Mouse (Mus musculus): Measurements from ENCODE around the gene Pot1b. TPM values are rescaled to one million over a fixed set of nuclear protein-coding genes. Genes with fewer than 3 reads are reported as not detected.

Pot1b gene
- 9.8 and 12.2 TPM in 2 replicates for polyA plus RNA-seq (2016; fragmentation: Nextera tagmentation; extraction: Ambion mirVana)

DNA sequence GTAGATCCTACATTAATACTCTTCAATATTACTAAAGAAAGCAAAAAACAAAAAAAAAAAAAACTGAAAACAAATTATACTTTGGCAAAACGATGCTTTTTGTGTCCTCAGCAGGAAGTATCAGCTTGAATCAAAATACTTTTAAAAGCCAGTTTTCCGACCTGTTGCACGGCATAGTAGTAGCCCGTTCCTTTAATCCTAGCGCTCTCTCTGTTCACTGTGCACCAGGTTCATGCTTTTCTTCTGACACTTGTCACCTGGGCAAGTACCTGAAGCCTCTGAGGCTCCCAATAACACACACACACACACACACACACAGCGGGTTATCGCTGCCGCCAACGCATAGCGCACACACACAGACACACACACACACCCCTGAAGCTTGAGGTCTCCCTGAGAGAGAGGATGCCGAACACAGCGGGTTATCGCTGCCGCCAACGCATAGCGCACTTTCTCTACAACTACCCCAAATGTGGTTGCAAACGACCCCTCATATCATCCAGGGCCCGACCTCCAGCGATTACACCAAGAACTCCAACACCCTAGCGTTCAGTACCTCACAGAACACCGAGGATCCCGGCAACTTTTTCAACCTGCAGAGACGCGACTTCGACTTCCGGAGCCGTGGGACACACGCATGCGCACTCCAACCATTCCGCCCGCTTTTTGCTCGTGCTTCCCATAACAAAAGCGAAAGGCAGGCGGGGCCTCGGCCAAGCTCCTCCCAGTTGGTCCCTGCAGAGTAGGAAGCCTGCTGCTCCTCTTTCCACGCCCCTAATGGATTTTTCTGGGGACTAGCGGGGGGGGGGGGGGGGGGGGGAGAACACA is at the start of gene Pot1b:
Pot1b (minus strand) TSS at position 645 of the 828 bp plus-strand sequence.
- Histone ChIP-seq H3K36me3 (peaks cover 18% of the 10 kb centered on the region), H3K9me3 (no peaks in the 10 kb centered on the region), H3K4me3 (peak within 1 kb of the TSS; percentile 66), H3K27me3 (ENCODE audit: insufficient read depth, poor library complexity, severe bottlenecking) (no peaks in the 10 kb centered on the region), H3K27ac (peak within 1 kb of the TSS; percentile 89), H3K4me1 (replicated peaks) (0 out of 2 replicates have a peak, but pooled peaks cover 7% of the 10 kb centered on the region)
- under 1% methylated on average over 37 of the region's 37 CpGs for WGBS
- DNase-seq (ENCODE audit: low spot score): peak; percentile 99

DNA sequence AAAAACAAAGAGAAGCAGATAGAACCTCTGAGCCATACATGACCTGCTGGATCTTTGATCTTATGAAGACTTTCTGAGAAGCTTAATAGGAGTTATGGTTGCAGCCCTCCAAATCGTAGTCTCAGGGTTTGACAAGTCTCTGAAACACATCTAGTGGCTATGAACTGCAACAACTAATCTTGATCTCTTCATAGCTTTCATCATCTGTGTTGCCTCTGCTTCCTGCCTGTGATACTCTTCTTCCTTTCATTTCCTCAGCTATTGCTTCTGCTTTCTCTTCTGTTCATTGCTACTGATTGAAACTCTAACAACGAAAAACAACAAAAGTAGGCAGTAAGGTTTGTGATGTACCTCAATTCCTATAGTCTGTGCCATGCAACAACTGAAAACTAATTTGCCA is 38.7 kb upstream of the Pot1b start:
- Histone ChIP-seq H3K27ac (no peak overlapping the region), H3K27me3 (ENCODE audit: insufficient read depth, poor library complexity, severe bottlenecking) (no peaks in the 10 kb centered on the region), H3K36me3 (no peaks in the 10 kb centered on the region), H3K9me3 (no peaks in the 10 kb centered on the region), H3K4me1 (replicated peaks) (no peaks in the 10 kb centered on the region), H3K4me3 (no peak overlapping the region)
- 88% methylated on average over 2 of the region's 2 CpGs for WGBS
- no peak for DNase-seq (ENCODE audit: low spot score)

DNA sequence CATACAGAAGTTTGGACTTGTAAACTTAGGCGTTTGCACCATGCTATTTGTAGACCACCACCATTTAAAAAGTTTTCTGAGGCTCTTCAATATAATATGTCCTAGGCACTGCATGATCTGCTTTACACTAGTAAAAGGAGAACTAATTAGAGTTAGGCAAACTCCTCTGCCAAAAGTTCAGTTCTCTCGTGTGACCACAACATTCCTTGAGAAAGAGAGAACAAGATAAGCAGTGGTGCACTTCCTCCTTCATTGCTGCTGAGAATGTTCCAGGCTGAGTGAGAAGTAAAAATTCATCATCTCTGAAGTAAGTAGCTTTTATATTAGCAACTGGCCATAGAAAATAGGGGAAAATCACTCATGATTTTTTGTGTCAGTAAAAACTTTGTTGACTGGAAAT is 37.4 kb upstream of the Pot1b start, which contains the start of gene Adgre4:
Adgre4 (plus strand) TSS at position 199 of the 400 bp plus-strand sequence.
- WGBS: 75% methylated on average over 2 of the region's 2 CpGs

DNA sequence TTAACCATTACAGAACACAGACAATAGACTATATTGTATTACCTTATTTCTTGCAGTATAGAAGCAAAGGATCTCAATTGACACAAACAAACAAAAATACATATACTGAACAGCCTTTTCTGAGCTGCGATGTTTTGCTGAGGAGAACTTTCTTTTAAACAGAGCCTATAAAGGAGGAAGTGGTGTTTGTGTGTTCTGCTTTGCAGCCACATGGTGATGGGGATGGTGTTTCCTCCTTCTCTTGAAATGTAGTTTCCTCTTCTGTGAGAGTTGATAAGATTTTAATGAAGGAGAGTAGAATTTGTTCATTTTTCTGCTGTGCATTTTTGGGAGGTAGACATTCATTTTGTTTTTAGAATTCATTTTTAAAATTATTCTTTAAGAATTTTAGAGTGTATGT is 24.2 kb upstream of the Pot1b start:
- Histone ChIP-seq H3K4me1 (replicated peaks) (no peaks in the 10 kb centered on the region), H3K4me3 (no peak overlapping the region), H3K27me3 (ENCODE audit: insufficient read depth, poor library complexity, severe bottlenecking) (no peaks in the 10 kb centered on the region), H3K9me3 (no peaks in the 10 kb centered on the region), H3K27ac (no peak overlapping the region), H3K36me3 (no peaks in the 10 kb centered on the region)
- no peak for DNase-seq (ENCODE audit: low spot score)
- 83% methylated on average over 1 of the region's 1 CpGs for WGBS

More for the DNA sequence above, 37.4 kb upstream of the Pot1b start, which contains the start of gene Adgre4:
- Histone ChIP-seq H3K4me3 (no peak within 1 kb of the TSS), H3K36me3 (no peaks in the 10 kb centered on the region), H3K27me3 (ENCODE audit: insufficient read depth, poor library complexity, severe bottlenecking) (no peaks in the 10 kb centered on the region), H3K4me1 (replicated peaks) (no peaks in the 10 kb centered on the region), H3K9me3 (no peaks in the 10 kb centered on the region), H3K27ac (no peak within 1 kb of the TSS)
- no peak for DNase-seq (ENCODE audit: low spot score)

DNA sequence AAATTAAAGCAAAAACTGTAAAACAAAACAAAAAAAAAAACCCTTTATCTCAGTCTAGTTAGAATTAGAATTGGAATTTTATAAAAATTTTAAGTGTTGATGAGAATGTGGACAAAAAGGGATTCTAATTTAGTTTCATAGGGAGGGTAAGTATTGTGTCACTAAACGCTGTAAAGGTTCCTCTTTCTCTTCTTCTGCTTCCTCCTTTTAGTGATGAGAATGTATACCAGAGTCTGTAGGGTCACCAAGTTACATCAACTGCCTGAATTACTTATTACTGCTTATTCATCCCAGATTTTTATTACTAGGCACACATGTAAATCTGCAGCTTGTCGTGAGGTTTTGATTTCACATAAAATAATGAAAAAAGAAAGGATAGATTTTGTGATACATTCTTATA is 13.8 kb upstream of the Pot1b start:
- H3K36me3 ChIP-seq: no peaks in the 10 kb centered on the region
- H3K9me3 ChIP-seq: no peaks in the 10 kb centered on the region
- no peaks in the 10 kb centered on the region for H3K27me3 ChIP-seq (ENCODE audit: insufficient read depth, poor library complexity, severe bottlenecking)
- no peak overlapping the region for H3K4me3 ChIP-seq
- no peak for DNase-seq (ENCODE audit: low spot score)
- no peaks in the 10 kb centered on the region for H3K4me1 ChIP-seq (replicated peaks)
- H3K27ac ChIP-seq: no peak overlapping the region
- WGBS: 80% methylated on average over 2 of the region's 2 CpGs

DNA sequence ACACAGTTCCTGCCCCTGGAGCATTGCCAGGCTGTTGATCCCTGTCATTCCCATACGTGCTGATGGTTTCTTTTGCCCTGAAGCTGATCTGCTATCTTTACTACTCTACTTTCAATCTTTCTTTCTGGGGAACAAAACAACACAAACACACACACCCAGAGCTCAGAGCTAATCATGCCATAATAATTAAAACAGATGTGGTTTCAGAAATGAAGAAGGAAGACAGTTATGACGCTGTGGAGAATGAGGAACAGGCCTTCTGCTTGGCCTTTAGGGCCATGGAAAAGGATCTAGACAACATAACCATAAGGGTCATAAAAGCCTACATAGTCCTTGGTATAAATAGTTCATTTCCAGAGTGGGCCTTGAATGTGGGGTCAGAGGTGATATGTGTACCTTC is 9.8 kb upstream of the Pot1b start:
- Histone ChIP-seq H3K27me3 (ENCODE audit: insufficient read depth, poor library complexity, severe bottlenecking) (no peaks in the 10 kb centered on the region), H3K36me3 (no peaks in the 10 kb centered on the region), H3K4me1 (replicated peaks) (no peaks in the 10 kb centered on the region), H3K27ac (no peak overlapping the region), H3K4me3 (no peak overlapping the region), H3K9me3 (no peaks in the 10 kb centered on the region)
- no peak for DNase-seq (ENCODE audit: low spot score)
- WGBS: 78% methylated on average over 2 of the region's 2 CpGs

DNA sequence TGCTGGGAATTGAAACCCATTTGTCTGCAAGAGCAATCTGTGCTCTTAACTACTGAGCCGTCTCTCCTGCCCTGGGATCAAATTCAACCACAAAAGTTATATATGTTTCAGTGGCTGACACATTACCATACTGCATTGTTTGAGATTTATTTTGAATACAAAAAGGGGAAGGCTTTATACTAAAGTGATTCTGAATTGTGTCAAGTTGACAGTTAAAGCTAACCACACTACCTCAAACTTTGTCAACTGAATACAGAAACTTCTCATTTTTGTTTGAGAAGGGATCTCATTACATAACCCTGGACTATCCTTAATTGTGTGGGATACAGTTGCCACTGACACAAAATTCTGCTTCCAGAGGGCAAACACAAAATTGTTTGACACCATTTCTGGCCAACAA is 8.8 kb upstream of the Pot1b start:
- Histone ChIP-seq H3K27me3 (ENCODE audit: insufficient read depth, poor library complexity, severe bottlenecking) (no peaks in the 10 kb centered on the region), H3K9me3 (no peaks in the 10 kb centered on the region), H3K4me1 (replicated peaks) (no peaks in the 10 kb centered on the region), H3K27ac (no peak overlapping the region), H3K36me3 (no peaks in the 10 kb centered on the region), H3K4me3 (no peak overlapping the region)
- no peak for DNase-seq (ENCODE audit: low spot score)
- 79% methylated on average over 1 of the region's 1 CpGs for WGBS

DNA sequence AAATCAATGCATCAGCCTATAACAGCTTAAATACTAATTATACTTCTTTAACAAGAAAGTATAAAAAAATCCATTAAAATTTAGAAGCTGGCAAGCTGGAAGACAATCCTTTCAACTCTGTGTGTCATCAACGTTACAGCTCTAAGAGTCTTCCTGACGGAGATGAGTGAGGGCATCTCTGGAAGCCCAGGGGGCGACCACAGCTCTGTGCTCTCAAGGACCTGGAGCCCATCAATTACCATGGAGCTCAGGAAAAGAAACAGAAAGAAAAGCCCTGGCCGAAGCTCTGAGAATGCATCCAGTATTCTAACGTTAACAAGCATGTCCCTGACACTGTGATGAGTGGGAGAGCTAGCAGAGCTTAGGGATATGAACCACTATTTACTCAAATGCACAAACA is 9.6 kb downstream of the Pot1b start:
- Histone ChIP-seq H3K4me3 (no peak overlapping the region), H3K4me1 (replicated peaks) (no peaks in the 10 kb centered on the region), H3K36me3 (peaks cover 44% of the 10 kb centered on the region), H3K27ac (no peak overlapping the region), H3K27me3 (ENCODE audit: insufficient read depth, poor library complexity, severe bottlenecking) (no peaks in the 10 kb centered on the region), H3K9me3 (no peaks in the 10 kb centered on the region)
- WGBS: 72% methylated on average over 5 of the region's 5 CpGs
- no peak for DNase-seq (ENCODE audit: low spot score)

DNA sequence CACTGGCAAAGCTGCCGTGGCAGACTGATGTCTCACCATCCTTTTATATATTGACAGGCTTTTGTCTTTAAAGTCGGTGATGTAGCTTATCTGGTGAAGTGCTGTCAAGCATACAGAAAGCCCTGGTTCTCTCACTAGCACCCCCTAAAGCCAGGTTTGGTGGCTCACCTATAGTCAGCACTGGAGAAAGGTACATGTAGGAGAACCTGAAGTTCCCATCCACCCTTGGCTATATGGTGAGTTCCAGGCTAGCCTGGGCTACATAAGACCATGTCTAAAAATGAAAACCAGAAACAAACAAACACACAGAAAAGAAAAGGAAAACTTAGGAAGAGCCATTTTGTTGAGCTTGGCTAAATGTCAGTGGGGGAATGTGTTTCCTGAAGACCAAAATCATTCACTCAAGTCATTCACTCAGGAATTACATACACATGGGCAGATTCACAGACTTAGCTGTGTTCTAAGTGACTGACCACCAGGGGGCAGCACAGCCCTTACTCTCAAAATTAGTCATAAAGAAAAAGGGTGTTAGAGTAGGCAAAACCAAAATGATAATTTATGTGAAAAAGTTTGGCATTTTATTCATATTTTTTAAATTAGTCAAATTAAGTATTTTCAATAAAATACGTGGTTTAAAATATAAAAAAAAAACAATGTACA is 10.1 kb downstream of the Pot1b start:
- Histone ChIP-seq H3K27me3 (ENCODE audit: insufficient read depth, poor library complexity, severe bottlenecking) (no peaks in the 10 kb centered on the region), H3K36me3 (peaks cover 50% of the 10 kb centered on the region), H3K4me1 (replicated peaks) (no peaks in the 10 kb centered on the region), H3K27ac (no peak overlapping the region), H3K9me3 (no peaks in the 10 kb centered on the region), H3K4me3 (no peak overlapping the region)
- 68% methylated on average over 3 of the region's 3 CpGs for WGBS
- peak; percentile 75 for DNase-seq (ENCODE audit: low spot score)

DNA sequence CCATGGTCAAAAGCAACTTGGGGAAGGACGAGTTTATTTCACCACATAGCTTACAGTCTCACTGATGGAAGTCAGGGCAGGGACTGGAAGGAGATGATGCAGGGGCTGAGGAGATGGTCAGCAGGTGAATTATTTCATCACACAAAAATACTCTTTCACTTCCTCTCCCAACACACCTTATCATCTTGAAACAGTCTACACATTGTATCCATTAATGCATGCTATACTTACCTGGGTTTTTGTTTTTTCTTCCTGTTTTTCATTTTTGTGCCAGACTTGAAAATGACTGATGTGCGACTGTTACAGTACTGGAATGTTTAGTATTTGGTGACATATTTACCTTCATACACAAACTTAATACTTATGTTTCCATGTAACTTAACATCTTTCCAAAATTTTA is 13.0 kb downstream of the Pot1b start:
- DNase-seq (ENCODE audit: low spot score): no peak
- Histone ChIP-seq H3K4me3 (no peak overlapping the region), H3K27me3 (ENCODE audit: insufficient read depth, poor library complexity, severe bottlenecking) (no peaks in the 10 kb centered on the region), H3K9me3 (no peaks in the 10 kb centered on the region), H3K27ac (no peak overlapping the region), H3K4me1 (replicated peaks) (no peaks in the 10 kb centered on the region), H3K36me3 (peaks cover 65% of the 10 kb centered on the region)
- 83% methylated on average over 2 of the region's 2 CpGs for WGBS

DNA sequence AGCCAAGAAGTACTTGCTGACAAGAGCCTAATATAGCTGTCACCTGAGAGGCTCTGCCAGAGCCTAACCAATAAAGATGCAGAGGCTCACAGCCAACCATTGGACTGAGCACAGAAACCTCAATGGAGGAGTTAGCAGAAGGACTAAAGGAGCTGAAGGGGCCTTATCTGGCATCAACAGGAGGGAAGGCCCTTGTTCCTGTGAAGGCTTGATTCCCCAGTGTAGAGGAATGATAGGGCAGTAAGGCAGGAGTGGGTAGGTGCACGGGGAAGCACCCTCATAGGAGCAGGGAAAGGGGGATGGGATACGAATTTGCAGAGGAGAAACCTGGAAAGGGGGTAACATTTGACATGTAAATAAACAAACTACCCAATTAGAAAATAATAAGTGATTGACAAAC is 51.3 kb downstream of the Pot1b start:
- Histone ChIP-seq H3K27ac (no peak overlapping the region), H3K4me1 (replicated peaks) (no peaks in the 10 kb centered on the region), H3K9me3 (no peaks in the 10 kb centered on the region), H3K27me3 (ENCODE audit: insufficient read depth, poor library complexity, severe bottlenecking) (no peaks in the 10 kb centered on the region), H3K4me3 (no peak overlapping the region), H3K36me3 (peaks cover 58% of the 10 kb centered on the region)
- no peak for DNase-seq (ENCODE audit: low spot score)
- 95% methylated on average over 2 of the region's 2 CpGs for WGBS

DNA sequence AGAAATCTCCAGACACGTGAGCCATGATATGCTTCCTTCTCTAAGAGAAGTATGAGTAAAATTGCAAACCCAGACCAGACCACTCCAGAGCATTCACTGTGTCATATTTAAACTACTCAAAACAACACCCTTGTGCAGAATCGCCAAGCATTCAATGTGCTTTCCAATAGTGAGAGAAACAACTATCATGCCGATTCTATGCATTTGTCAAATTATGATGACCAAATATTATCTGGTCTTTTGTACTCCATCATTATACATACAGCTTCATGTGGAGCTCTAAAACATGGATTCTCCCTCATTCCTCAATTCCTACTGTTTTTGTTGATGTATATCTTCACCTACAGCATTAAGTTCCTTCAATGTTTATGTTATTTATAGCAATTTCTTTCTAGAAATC is 87.3 kb downstream of the Pot1b start, which contains the start of gene Vmn2r118:
Vmn2r118 (minus strand) TSS at position 101 of the 400 bp plus-strand sequence.
- H3K36me3 ChIP-seq: no peaks in the 10 kb centered on the region
- H3K9me3 ChIP-seq: no peaks in the 10 kb centered on the region
- WGBS: 87% methylated on average over 3 of the region's 3 CpGs
- DNase-seq (ENCODE audit: low spot score): no peak
- no peaks in the 10 kb centered on the region for H3K27me3 ChIP-seq (ENCODE audit: insufficient read depth, poor library complexity, severe bottlenecking)
- H3K4me1 ChIP-seq (replicated peaks): no peaks in the 10 kb centered on the region
- H3K4me3 ChIP-seq: no peak within 1 kb of the TSS
- H3K27ac ChIP-seq: no peak within 1 kb of the TSS

Measured in hindbrain, embryonic 10.5 days (tissue).